Mouse (Mus musculus): ENCODE measurements around the gene Eml3.

- no peak for TF ChIP-seq CTCF (IDR thresholded peaks at IDR 0.05; ENCODE audit: low read depth)
- TF ChIP-seq EP300 (IDR thresholded peaks at IDR 0.05; ENCODE audit: low read depth) = no peak
Observed at GRCm38 (mm10) chr19:8946929-8947328, 17.6 kb downstream of the Eml3 start.

Data from liver, postnatal 0 days (tissue).